Mouse (Mus musculus) heart, postnatal 25 days (tissue): ENCODE measurements at regions not wholly inside any gene's neighbourhood (a gene's known extent, or its start where the extent isn't known, plus 50 kb on each side); places are given as distances from the start of the nearest gene placed in this dataset.

Experiments
- DNase-seq: peaks from one replicate; pipeline ENCODE4 v3.0.0; 2022; ENCODE audit warnings: low spot score
- intact Hi-C: fragments of 180-260 bp; cut with DNase I; formaldehyde crosslinking; loops from one replicate; pipeline ENCODE4 v1.15.1; 2025

GRCm38 (mm10) chr14:76922399-76922939 lies 114.1 kb upstream of the Ccdc122 start:
- no peak for DNase-seq
- intact Hi-C loops: no loop called here

GRCm38 (mm10) chr14:76918091-76918490 lies 118.5 kb upstream of the Ccdc122 start:
- intact Hi-C loops: no loop called here
- DNase-seq: no peak

- intact Hi-C loops: no loop called here
- DNase-seq: no peak
Measured at GRCm38 (mm10) chr14:76917139-76917929, 119.2 kb upstream of the Ccdc122 start.

- DNase-seq: no peak
- intact Hi-C loops: no loop called here
Measured at GRCm38 (mm10) chr14:76913850-76914249, 122.7 kb upstream of the Ccdc122 start.

GRCm38 (mm10) chr14:76912301-76913001 lies 124.1 kb upstream of the Ccdc122 start:
- intact Hi-C loops: no loop called here
- no peak for DNase-seq

GRCm38 (mm10) chr14:76911271-76911670 lies 125.3 kb upstream of the Ccdc122 start:
- intact Hi-C loops: no loop called here
- no peak for DNase-seq

GRCm38 (mm10) chr14:76910186-76910585 lies 126.4 kb upstream of the Ccdc122 start:
- intact Hi-C loops: no loop called here
- DNase-seq: no peak

- intact Hi-C loops: no loop called here
Measured at GRCm38 (mm10) chr14:76907941-76908340, 128.6 kb upstream of the Ccdc122 start.

GRCm38 (mm10) chr14:76902962-76903757 lies 133.4 kb upstream of the Ccdc122 start:
- intact Hi-C loops: no loop called here

More at GRCm38 (mm10) chr14:76907941-76908340, 128.6 kb upstream of the Ccdc122 start:
- DNase-seq: no peak

GRCm38 (mm10) chr14:76901490-76901889 lies 135.1 kb upstream of the Ccdc122 start:
- intact Hi-C loops: no loop called here
- DNase-seq: no peak

More at GRCm38 (mm10) chr14:76902962-76903757, 133.4 kb upstream of the Ccdc122 start:
- DNase-seq: no peak

- no peak for DNase-seq
- intact Hi-C loops: loop anchor here (5.0 kb wide), 1 partner anchor 98 kb away; no protein-coding TSS in a partner anchor
Measured at GRCm38 (mm10) chr14:76899331-76899730, 137.2 kb upstream of the Ccdc122 start.

GRCm38 (mm10) chr14:76887708-76888107 lies 148.9 kb upstream of the Ccdc122 start:
- DNase-seq: no peak
- intact Hi-C loops: no loop called here

- intact Hi-C loops: no loop called here
- DNase-seq: no peak
Measured at GRCm38 (mm10) chr14:76887201-76887600, 149.4 kb upstream of the Ccdc122 start.

- intact Hi-C loops: loop anchor here (5.0 kb wide), 1 partner anchor 64 kb away; no protein-coding TSS in a partner anchor
- DNase-seq: no peak
Measured at GRCm38 (mm10) chr14:76883231-76883651, 153.3 kb upstream of the Ccdc122 start.

- intact Hi-C loops: loop anchor here (5.0 kb wide), 1 partner anchor 65 kb away; no protein-coding TSS in a partner anchor
Measured at GRCm38 (mm10) chr14:76882711-76883171, 153.8 kb upstream of the Ccdc122 start.

GRCm38 (mm10) chr14:76880851-76881250 lies 155.7 kb upstream of the Ccdc122 start:
- DNase-seq: no peak
- intact Hi-C loops: loop anchor here (5.0 kb wide), 1 partner anchor 66 kb away; no protein-coding TSS in a partner anchor

More at GRCm38 (mm10) chr14:76882711-76883171, 153.8 kb upstream of the Ccdc122 start:
- peak; percentile 41 for DNase-seq

- intact Hi-C loops: loop anchor here (2.0 to 5.0 kb wide), 5 partner anchors 90 to 255 kb away; no protein-coding TSS in a partner anchor
- no peak for DNase-seq
Measured at GRCm38 (mm10) chr14:76877306-76877705, 159.3 kb upstream of the Ccdc122 start.

GRCm38 (mm10) chr14:76876015-76876414 lies 160.6 kb upstream of the Ccdc122 start:
- DNase-seq: no peak
- intact Hi-C loops: loop anchor here (1.0 to 5.0 kb wide), 6 partner anchors 89 to 372 kb away; no protein-coding TSS in a partner anchor

- intact Hi-C loops: loop anchor here (5.0 kb wide), 4 partner anchors 88 to 253 kb away; no protein-coding TSS in a partner anchor
- DNase-seq: no peak
Measured at GRCm38 (mm10) chr14:76875266-76875900, 161.2 kb upstream of the Ccdc122 start.
